Mouse (Mus musculus): ENCODE data around the gene Fbxl12. TPM values are rescaled to one million over a fixed set of nuclear protein-coding genes. Genes with fewer than 3 reads are reported as not detected.
A peak's percentile ranks its signal among the peaks of the same experiment; 100 is the strongest.
"Not testable (repeated sequence)": the region's sequence is repeated elsewhere in the genome, so short reads cannot be mapped to it uniquely, and the experiment has no call there.

The Fbxl12 gene
- 10 to 100 TPM; 23.2 to 32.3 (median 30.1) TPM for total RNA-seq (2022)

- peak; percentile 70 to 71 for DNase-seq (ENCODE audit: low spot score in 2 of 2)
Measured at GRCm38 (mm10) chr9:20644360-20645081, at the start of gene Fbxl12. Fbxl12 (minus strand) TSS chr9:20644767.

- no peak for DNase-seq (ENCODE audit: low spot score in 2 of 2)
Measured at GRCm38 (mm10) chr9:20692863-20693262, 48.3 kb upstream of the Fbxl12 start.

- not testable (repeated sequence) for DNase-seq (ENCODE audit: low spot score in 2 of 2)
Measured at GRCm38 (mm10) chr9:20690449-20690848, 45.9 kb upstream of the Fbxl12 start.

GRCm38 (mm10) chr9:20689913-20690312, 45.3 kb upstream of the Fbxl12 start:
- no peak for DNase-seq (ENCODE audit: low spot score in 2 of 2)

- DNase-seq (ENCODE audit: low spot score in 2 of 2), result no peak
Measured at GRCm38 (mm10) chr9:20689403-20689802, 44.8 kb upstream of the Fbxl12 start.

GRCm38 (mm10) chr9:20685081-20685861, 40.7 kb upstream of the Fbxl12 start:
- peak; percentile 42 to 43 for DNase-seq (ENCODE audit: low spot score in 2 of 2)

GRCm38 (mm10) chr9:20682389-20682722, 37.8 kb upstream of the Fbxl12 start:
- DNase-seq (ENCODE audit: low spot score in 2 of 2), result no peak

- no peak for DNase-seq (ENCODE audit: low spot score in 2 of 2)
Measured at GRCm38 (mm10) chr9:20681546-20682388, 37.2 kb upstream of the Fbxl12 start.

GRCm38 (mm10) chr9:20680378-20680958, 35.9 kb upstream of the Fbxl12 start:
- no peak for DNase-seq (ENCODE audit: low spot score in 2 of 2)

- DNase-seq (ENCODE audit: low spot score in 2 of 2), result no peak
Measured at GRCm38 (mm10) chr9:20677892-20678291, 33.3 kb upstream of the Fbxl12 start.

GRCm38 (mm10) chr9:20672047-20672446, 27.5 kb upstream of the Fbxl12 start:
- no peak for DNase-seq (ENCODE audit: low spot score in 2 of 2)

- DNase-seq (ENCODE audit: low spot score in 2 of 2), result no peak
Measured at GRCm38 (mm10) chr9:20668065-20668464, 23.5 kb upstream of the Fbxl12 start.

- DNase-seq (ENCODE audit: low spot score in 2 of 2), result no peak
Measured at GRCm38 (mm10) chr9:20666510-20667034, 22.0 kb upstream of the Fbxl12 start.

- no peak for DNase-seq (ENCODE audit: low spot score in 2 of 2)
Measured at GRCm38 (mm10) chr9:20665925-20666324, 21.4 kb upstream of the Fbxl12 start.

GRCm38 (mm10) chr9:20664982-20665637, 20.5 kb upstream of the Fbxl12 start:
- DNase-seq (ENCODE audit: low spot score in 2 of 2), result no peak

GRCm38 (mm10) chr9:20664366-20664765, 19.8 kb upstream of the Fbxl12 start:
- peak; percentile 66 to 74 for DNase-seq (ENCODE audit: low spot score in 2 of 2)

- DNase-seq (ENCODE audit: low spot score in 2 of 2), result peak; percentile 72 to 75
Measured at GRCm38 (mm10) chr9:20663956-20664355, 19.4 kb upstream of the Fbxl12 start.

- no peak for DNase-seq (ENCODE audit: low spot score in 2 of 2)
Measured at GRCm38 (mm10) chr9:20662874-20663273, 18.3 kb upstream of the Fbxl12 start.

GRCm38 (mm10) chr9:20662325-20662724, 17.8 kb upstream of the Fbxl12 start:
- peak; percentile 57 to 79 for DNase-seq (ENCODE audit: low spot score in 2 of 2)

GRCm38 (mm10) chr9:20657546-20657945, 13.0 kb upstream of the Fbxl12 start:
- no peak for DNase-seq (ENCODE audit: low spot score in 2 of 2)

- DNase-seq (ENCODE audit: low spot score in 2 of 2), result no peak
Measured at GRCm38 (mm10) chr9:20653859-20654258, 9.3 kb upstream of the Fbxl12 start.
